Mouse (Mus musculus) midbrain, embryonic 13.5 days (tissue): ENCODE measurements at regions not wholly inside any gene's neighbourhood (a gene's known extent, or its start where the extent isn't known, plus 50 kb on each side); places are given as distances from the start of the nearest gene placed in this dataset.
A peak's percentile ranks its signal among the peaks of the same experiment; 100 is the strongest.

Experiments used
- ATAC-seq: fragments of 200-750 bp; cut with Nextera tagmentation; 2 replicates; pipeline ENCODE4 v1.8.0; 2017; ENCODE audit warnings: mild to moderate bottlenecking, moderate TSS enrichment, moderate library complexity
- H3K27ac ChIP-seq: fragments of 300-500 bp; sonication (generic); 2 replicates; pipeline ENCODE4 v1.5.1; 2015; ENCODE audit warnings: inconsistent platforms, mild to moderate bottlenecking, moderate library complexity
- H3K27me3 ChIP-seq: fragments of 300-500 bp; sonication (generic); 2 replicates; pipeline ENCODE4 v1.6.1; 2015; ENCODE audit warnings: mild to moderate bottlenecking, inconsistent platforms
- H3K36me3 ChIP-seq: fragments of 300-500 bp; sonication (generic); 2 replicates; pipeline ENCODE4 v1.6.1; 2015; ENCODE audit warnings: mild to moderate bottlenecking, inconsistent platforms
- H3K4me1 ChIP-seq: fragments of 300-500 bp; sonication (generic); replicated peaks from 2 replicates; pipeline ENCODE4 v1.6.1; 2015; ENCODE audit warnings: inconsistent platforms
- H3K4me2 ChIP-seq: fragments of 300-500 bp; sonication (generic); replicated peaks from 2 replicates; pipeline ENCODE4 v1.6.1; 2015; ENCODE audit warnings: moderate library complexity, mild to moderate bottlenecking, inconsistent platforms
- H3K4me3 ChIP-seq: fragments of 300-500 bp; sonication (generic); replicated peaks from 2 replicates; pipeline ENCODE4 v1.5.1; 2015; ENCODE audit warnings: mild to moderate bottlenecking, inconsistent platforms
- H3K9ac ChIP-seq: fragments of 300-500 bp; sonication (generic); replicated peaks from 2 replicates; pipeline ENCODE4 v1.6.1; 2015; ENCODE audit warnings: mild to moderate bottlenecking, inconsistent platforms
- H3K9me3 ChIP-seq: fragments of 300-500 bp; sonication (generic); 2 replicates; pipeline ENCODE4 v1.6.1; 2016; ENCODE audit warnings: mild to moderate bottlenecking, inconsistent platforms
- WGBS: fragments of 180-500 bp; shearing (Covaris S2); methylation state at CpG from one replicate; pipeline ENCODE4 v1.1.7; 2015; 5-methylcytosine and 5-hydroxymethylcytosine counted together

GRCm38 (mm10) chr2:159069180-159069579 is 274.6 kb downstream of the Dhx35 start:
- Histone ChIP-seq H3K9me3 (no peaks in the 10 kb centered on the region), H3K4me2 (no peak overlapping the region), H3K4me3 (no peak overlapping the region), H3K4me1 (0 out of 2 replicates have a peak, but pooled peaks cover 6% of the 10 kb centered on the region), H3K27me3 (peaks cover 9% of the 10 kb centered on the region), H3K27ac (no peak overlapping the region), H3K36me3 (no peaks in the 10 kb centered on the region), H3K9ac (no peak overlapping the region)
- ATAC-seq: 0 out of 2 replicates have a peak, but pooled peaks have one; percentile 24
- 18% methylated on average over 6 of the region's 6 CpGs for WGBS

DNA sequence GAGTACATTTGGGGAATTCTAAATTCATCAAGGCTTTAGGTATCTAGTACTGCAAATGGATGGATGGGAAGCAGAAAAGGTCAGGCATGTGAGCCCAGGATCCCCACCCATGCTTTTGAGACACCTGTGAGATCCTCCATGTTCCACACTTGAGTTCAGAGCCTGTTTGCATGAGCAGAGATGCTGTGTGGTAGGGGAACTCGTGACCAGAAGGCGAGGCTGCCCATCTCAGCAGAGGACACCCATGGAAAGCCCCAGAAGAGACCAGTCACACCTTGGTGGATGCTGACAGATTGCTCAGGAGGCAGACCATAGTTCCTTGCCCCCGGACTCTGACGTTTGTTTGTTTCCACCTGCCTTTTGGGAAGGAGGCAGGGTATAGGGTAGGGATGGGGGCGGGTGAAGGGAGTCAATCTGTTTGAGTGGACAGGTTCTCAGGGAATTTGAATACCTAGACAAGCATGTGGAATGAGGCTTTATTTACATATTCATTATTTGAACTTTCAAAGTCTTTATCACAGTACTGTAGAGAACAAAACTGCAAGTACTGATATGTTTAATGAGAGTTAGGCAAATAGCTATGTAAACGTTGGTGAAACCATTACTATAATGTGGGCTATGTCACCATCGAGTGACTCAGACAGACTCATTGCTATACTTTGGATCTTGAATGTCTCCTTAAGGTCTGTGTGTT is 278.5 kb downstream of the Dhx35 start:
- 88% methylated on average over 7 of the region's 7 CpGs for WGBS
- no peak for ATAC-seq
- H3K9me3 ChIP-seq: no peaks in the 10 kb centered on the region

DNA sequence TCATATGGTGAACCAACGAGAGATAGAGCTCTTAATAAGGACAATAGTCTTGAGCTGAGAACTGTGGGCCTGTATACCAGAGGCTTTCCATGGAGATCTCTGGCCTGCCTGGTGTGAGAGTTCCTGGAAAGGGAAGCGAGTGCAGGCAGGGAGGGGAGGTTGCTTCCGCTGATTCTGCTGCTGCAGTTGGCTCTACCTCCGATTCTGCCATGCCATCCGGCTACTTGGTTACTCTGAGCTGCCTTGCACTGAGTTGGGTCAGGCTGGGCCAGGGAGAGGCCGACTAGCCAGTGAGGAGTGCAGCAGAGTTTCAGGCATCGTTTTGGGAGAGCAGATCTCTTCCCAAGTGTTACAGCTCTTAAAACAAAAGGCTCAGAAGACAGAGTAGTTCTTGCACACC is 285.2 kb downstream of the Dhx35 start:
- no peak for ATAC-seq
- no peaks in the 10 kb centered on the region for H3K36me3 ChIP-seq
- no peak overlapping the region for H3K27ac ChIP-seq
- no peaks in the 10 kb centered on the region; the same call in 1 of the 2 replicates for H3K4me1 ChIP-seq
- no peak overlapping the region for H3K4me3 ChIP-seq
- 80% methylated on average over 7 of the region's 7 CpGs for WGBS
- H3K9me3 ChIP-seq: no peaks in the 10 kb centered on the region
- H3K27me3 ChIP-seq: no peaks in the 10 kb centered on the region
- no peak overlapping the region for H3K9ac ChIP-seq
- no peak overlapping the region for H3K4me2 ChIP-seq

More for the DNA sequence above, 278.5 kb downstream of the Dhx35 start:
- H3K27me3 ChIP-seq: peaks cover 4% of the 10 kb centered on the region; the same call in 1 of the 2 replicates
- no peak overlapping the region for H3K4me2 ChIP-seq
- 0 out of 2 replicates have a peak, but pooled peaks cover 6% of the 10 kb centered on the region for H3K4me1 ChIP-seq
- no peak overlapping the region for H3K4me3 ChIP-seq
- H3K27ac ChIP-seq: no peak overlapping the region
- H3K36me3 ChIP-seq: no peaks in the 10 kb centered on the region
- no peak overlapping the region for H3K9ac ChIP-seq

GRCm38 (mm10) chr2:159080784-159081544 is 286.4 kb downstream of the Dhx35 start:
- peak overlapping the region; percentile 27; the same call in 1 of the 2 replicates for H3K27ac ChIP-seq
- H3K4me1 ChIP-seq: no peaks in the 10 kb centered on the region; the same call in 1 of the 2 replicates
- ATAC-seq: peak; percentile 63
- no peaks in the 10 kb centered on the region for H3K9me3 ChIP-seq
- no peaks in the 10 kb centered on the region for H3K27me3 ChIP-seq
- H3K9ac ChIP-seq: no peak overlapping the region
- no peak overlapping the region for H3K4me3 ChIP-seq
- no peaks in the 10 kb centered on the region for H3K36me3 ChIP-seq
- H3K4me2 ChIP-seq: peak overlapping the region; percentile 19; the same call in 1 of the 2 replicates
- WGBS: 59% methylated on average over 19 of the region's 19 CpGs

DNA sequence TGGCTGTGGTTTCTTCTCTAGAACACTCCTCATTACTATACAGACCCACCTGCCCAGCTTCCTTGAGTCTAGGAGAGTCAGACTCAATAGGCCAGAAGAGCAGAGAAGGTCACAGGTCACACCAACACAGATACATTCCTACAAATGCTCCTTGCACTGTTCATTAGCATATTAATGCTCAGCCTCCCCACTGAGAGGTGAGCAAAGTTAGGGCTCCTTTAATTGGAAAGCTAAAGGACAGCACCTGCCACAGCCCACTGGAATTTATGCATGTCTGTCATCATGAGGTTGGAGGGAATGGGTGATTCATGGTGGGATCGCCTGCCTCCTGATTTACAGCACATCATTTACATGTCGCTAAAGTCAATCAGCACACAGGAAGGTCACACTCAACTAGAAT is 292.2 kb downstream of the Dhx35 start:
- Histone ChIP-seq H3K9ac (no peak overlapping the region), H3K4me3 (no peak overlapping the region), H3K27me3 (no peaks in the 10 kb centered on the region), H3K27ac (no peak overlapping the region), H3K4me1 (no peaks in the 10 kb centered on the region), H3K36me3 (no peaks in the 10 kb centered on the region), H3K4me2 (no peak overlapping the region), H3K9me3 (no peaks in the 10 kb centered on the region)
- WGBS: 69% methylated on average over 2 of the region's 2 CpGs
- no peak for ATAC-seq

GRCm38 (mm10) chr2:159088196-159088595 is 293.6 kb downstream of the Dhx35 start:
- WGBS: 92% methylated on average over 4 of the region's 4 CpGs

GRCm38 (mm10) chr2:159096667-159097066 is 302.1 kb downstream of the Dhx35 start:
- Histone ChIP-seq H3K9me3 (no peaks in the 10 kb centered on the region), H3K4me1 (peaks cover 5% of the 10 kb centered on the region; the same call in 1 of the 2 replicates), H3K9ac (no peak overlapping the region), H3K27ac (no peak overlapping the region), H3K36me3 (no peaks in the 10 kb centered on the region), H3K4me2 (no peak overlapping the region), H3K4me3 (no peak overlapping the region), H3K27me3 (no peaks in the 10 kb centered on the region)
- ATAC-seq: no peak
- WGBS: 50% methylated on average over 2 of the region's 2 CpGs

More at GRCm38 (mm10) chr2:159088196-159088595, 293.6 kb downstream of the Dhx35 start:
- Histone ChIP-seq H3K9me3 (no peaks in the 10 kb centered on the region), H3K4me3 (no peak overlapping the region), H3K9ac (no peak overlapping the region), H3K36me3 (no peaks in the 10 kb centered on the region), H3K4me2 (no peak overlapping the region), H3K27me3 (no peaks in the 10 kb centered on the region), H3K27ac (no peak overlapping the region), H3K4me1 (no peaks in the 10 kb centered on the region)
- ATAC-seq: no peak

GRCm38 (mm10) chr2:159134042-159134441 is 339.4 kb downstream of the Dhx35 start:
- Histone ChIP-seq H3K27me3 (no peaks in the 10 kb centered on the region), H3K9me3 (0 out of 2 replicates have a peak, but pooled peaks cover 2% of the 10 kb centered on the region), H3K4me2 (no peak overlapping the region), H3K27ac (no peak overlapping the region), H3K4me1 (no peaks in the 10 kb centered on the region), H3K4me3 (no peak overlapping the region), H3K36me3 (no peaks in the 10 kb centered on the region), H3K9ac (no peak overlapping the region)
- 83% methylated on average over 6 of the region's 6 CpGs for WGBS
- no peak for ATAC-seq

GRCm38 (mm10) chr2:159138603-159139002 is 344.0 kb downstream of the Dhx35 start:
- no peak for ATAC-seq
- Histone ChIP-seq H3K27ac (no peak overlapping the region), H3K36me3 (no peaks in the 10 kb centered on the region), H3K4me1 (no peaks in the 10 kb centered on the region), H3K4me2 (no peak overlapping the region), H3K27me3 (no peaks in the 10 kb centered on the region), H3K4me3 (no peak overlapping the region), H3K9me3 (no peaks in the 10 kb centered on the region), H3K9ac (no peak overlapping the region)
- 100% methylated on average over 2 of the region's 2 CpGs for WGBS

DNA sequence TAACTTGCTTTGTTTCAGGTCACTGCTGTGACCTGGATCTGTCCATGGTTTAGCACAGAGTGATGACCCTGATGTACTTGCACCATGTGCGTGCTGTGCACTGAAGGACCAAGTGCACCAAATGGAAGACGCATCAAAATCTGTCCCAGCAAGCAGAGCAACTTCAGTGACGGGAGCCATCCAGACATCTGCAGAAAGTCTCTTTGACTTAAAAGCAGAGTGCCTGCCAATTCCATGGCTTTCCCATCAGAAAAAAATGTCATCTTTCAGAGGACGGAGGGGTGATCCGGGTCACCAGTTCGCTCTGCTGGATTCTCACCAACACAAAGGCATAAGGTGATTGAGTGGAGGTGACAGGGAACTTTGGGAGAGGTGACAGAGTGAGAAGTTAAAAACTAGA is 351.4 kb downstream of the Dhx35 start:
- 95% methylated on average over 6 of the region's 6 CpGs for WGBS
- Histone ChIP-seq H3K27ac (no peak overlapping the region), H3K9me3 (no peaks in the 10 kb centered on the region), H3K27me3 (no peaks in the 10 kb centered on the region), H3K36me3 (no peaks in the 10 kb centered on the region), H3K4me3 (no peak overlapping the region), H3K4me1 (no peaks in the 10 kb centered on the region), H3K4me2 (no peak overlapping the region), H3K9ac (no peak overlapping the region)
- ATAC-seq: no peak

DNA sequence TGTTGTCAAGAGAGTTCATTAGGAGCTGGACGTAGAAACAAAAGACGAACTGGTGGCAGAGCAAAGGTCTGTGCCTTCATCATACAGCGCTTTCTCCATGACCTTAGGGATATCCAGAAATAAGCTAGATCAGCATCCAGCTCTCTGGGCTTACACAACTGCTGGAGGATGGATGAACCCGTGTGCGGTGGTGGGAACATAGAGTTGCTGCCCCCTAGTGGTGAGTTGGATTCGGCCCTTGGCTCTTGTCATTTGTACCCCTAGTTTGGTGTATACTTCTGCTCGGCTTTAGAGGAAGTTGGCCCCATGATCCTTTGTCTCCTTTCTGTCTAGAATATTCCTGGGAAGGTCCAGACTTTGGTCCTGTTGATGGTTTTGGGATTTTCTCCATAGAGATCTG is 369.4 kb downstream of the Dhx35 start:
- Histone ChIP-seq H3K9me3 (no peaks in the 10 kb centered on the region), H3K36me3 (no peaks in the 10 kb centered on the region), H3K9ac (no peak overlapping the region), H3K4me3 (no peak overlapping the region), H3K4me1 (no peaks in the 10 kb centered on the region), H3K4me2 (no peak overlapping the region), H3K27ac (no peak overlapping the region), H3K27me3 (no peaks in the 10 kb centered on the region)
- WGBS: 39% methylated on average over 7 of the region's 7 CpGs
- ATAC-seq: no peak

GRCm38 (mm10) chr2:159168553-159169064 is 374.0 kb downstream of the Dhx35 start:
- no peak overlapping the region for H3K4me2 ChIP-seq
- no peaks in the 10 kb centered on the region for H3K9me3 ChIP-seq
- no peak overlapping the region for H3K4me3 ChIP-seq
- H3K27ac ChIP-seq: no peak overlapping the region
- no peaks in the 10 kb centered on the region for H3K27me3 ChIP-seq
- no peaks in the 10 kb centered on the region for H3K36me3 ChIP-seq
- H3K4me1 ChIP-seq: no peaks in the 10 kb centered on the region
- WGBS: 63% methylated on average over 7 of the region's 7 CpGs
- no peak overlapping the region for H3K9ac ChIP-seq
- ATAC-seq: no peak
